ENCODE assay signal across 7 mouse cellular contexts in the genomic region with DNA sequence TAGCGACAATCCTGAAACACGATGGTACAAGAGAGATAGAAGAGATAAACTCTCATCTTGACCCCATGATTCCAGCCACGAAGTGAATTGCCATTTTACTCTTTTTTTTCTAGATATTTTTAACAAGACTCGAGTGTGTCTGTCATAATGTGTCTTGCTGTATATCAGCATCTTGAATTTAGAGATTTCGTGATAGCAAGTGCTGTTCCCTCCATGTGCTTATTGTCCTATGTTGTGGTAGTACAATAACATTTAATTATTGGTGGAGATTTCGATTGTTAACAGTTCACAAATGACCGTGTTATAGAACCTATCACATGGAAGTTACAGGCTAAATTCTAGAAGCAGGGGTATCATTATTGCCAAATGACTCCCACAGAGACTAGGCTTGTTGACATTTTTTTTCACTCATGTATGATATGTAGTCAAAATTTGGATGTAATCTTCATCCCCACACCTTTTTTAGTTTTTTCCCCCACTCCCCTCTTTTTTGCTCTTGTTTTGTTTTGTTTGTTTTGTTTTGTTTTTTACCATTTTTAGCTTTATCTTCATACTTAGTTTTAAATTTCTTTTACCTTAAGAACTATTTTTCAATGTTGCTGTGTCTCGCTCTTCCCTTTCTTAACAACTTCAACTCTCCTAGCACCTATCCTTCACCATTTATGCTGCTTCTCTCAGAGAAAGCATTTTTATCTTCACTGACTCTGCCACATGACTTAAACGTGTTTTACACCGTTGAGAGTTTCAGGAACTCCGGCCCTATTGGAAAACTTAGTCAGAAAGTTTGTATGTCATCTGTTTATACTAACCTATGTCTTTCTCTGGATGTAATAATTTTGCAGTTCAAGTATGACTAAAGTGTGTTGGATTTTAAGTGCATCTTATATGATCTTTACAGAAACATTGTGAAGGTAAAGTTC. TPM values are rescaled to one million over a fixed set of nuclear protein-coding genes. Genes with fewer than 3 reads are reported as not detected.
DNase-seq lines count a peak whose midpoint lies in the region; ATAC-seq lines count a peak whose summit lies in the region.

No protein-coding gene starts in this region.

- H3K9ac ChIP-seq in forebrain, embryonic 12.5 days, result peak overlapping the region; percentile 91
- H3K9ac ChIP-seq in limb, embryonic 13.5 days, result peak overlapping the region; percentile 93
- H3K9ac ChIP-seq in stomach, embryonic 15.5 days, result peak overlapping the region; percentile 86; the same call in 1 of the 2 replicates

- WGBS in forebrain, embryonic 12.5 days, result 42% methylated on average over 11 of the region's 11 CpGs
- WGBS in limb, embryonic 13.5 days, result 39% methylated on average over 11 of the region's 11 CpGs
- WGBS in stomach, embryonic 15.5 days, result 31% methylated on average over 11 of the region's 11 CpGs

- H3K4me1 ChIP-seq in megakaryocyte, embryonic 14.5 days, result peaks cover 45% of the 10 kb centered on the region
- peaks cover 30% of the 10 kb centered on the region for H3K4me1 ChIP-seq in forebrain, embryonic 12.5 days
- H3K4me1 ChIP-seq in limb, embryonic 13.5 days, result peaks cover 18% of the 10 kb centered on the region
- no peaks in the 10 kb centered on the region for H3K4me1 ChIP-seq in stomach, embryonic 15.5 days

- H3K4me3 ChIP-seq in megakaryocyte, embryonic 14.5 days (replicated peaks), result peak overlapping the region; percentile 99
- H3K4me3 ChIP-seq in forebrain, embryonic 12.5 days (replicated peaks), result peak overlapping the region; percentile 92
- peak overlapping the region; percentile 92 for H3K4me3 ChIP-seq in limb, embryonic 13.5 days
- H3K4me3 ChIP-seq in stomach, embryonic 15.5 days (replicated peaks), result peak overlapping the region; percentile 93

- no peaks in the 10 kb centered on the region for H3K27me3 ChIP-seq in megakaryocyte, embryonic 14.5 days (replicated peaks)
- H3K27me3 ChIP-seq in forebrain, embryonic 12.5 days, result no peaks in the 10 kb centered on the region
- no peaks in the 10 kb centered on the region for H3K27me3 ChIP-seq in limb, embryonic 13.5 days
- no peaks in the 10 kb centered on the region for H3K27me3 ChIP-seq in stomach, embryonic 15.5 days (replicated peaks)

- peaks cover 40% of the 10 kb centered on the region for H3K36me3 ChIP-seq in megakaryocyte, embryonic 14.5 days (replicated peaks; ENCODE audit: low read length)
- peaks cover 24% of the 10 kb centered on the region for H3K36me3 ChIP-seq in forebrain, embryonic 12.5 days (replicated peaks)
- H3K36me3 ChIP-seq in limb, embryonic 13.5 days, result peaks cover 18% of the 10 kb centered on the region
- H3K36me3 ChIP-seq in stomach, embryonic 15.5 days, result no peaks in the 10 kb centered on the region

- peak overlapping the region; percentile 69 for H3K4me2 ChIP-seq in forebrain, embryonic 12.5 days
- peak overlapping the region; percentile 73 for H3K4me2 ChIP-seq in limb, embryonic 13.5 days (replicated peaks)
- H3K4me2 ChIP-seq in stomach, embryonic 15.5 days, result peak overlapping the region; percentile 66

- no peaks in the 10 kb centered on the region for H3K9me3 ChIP-seq in megakaryocyte, embryonic 14.5 days
- H3K9me3 ChIP-seq in forebrain, embryonic 12.5 days, result no peaks in the 10 kb centered on the region
- H3K9me3 ChIP-seq in limb, embryonic 13.5 days, result no peaks in the 10 kb centered on the region
- H3K9me3 ChIP-seq in stomach, embryonic 15.5 days, result no peaks in the 10 kb centered on the region

- no peak for DNase-seq in retina, postnatal 1 day
- DNase-seq in cerebellum, postnatal 4 days (ENCODE audit: low spot score in 2 of 2), result no peak

- H3K27ac ChIP-seq in forebrain, embryonic 12.5 days, result no peak overlapping the region
- H3K27ac ChIP-seq in limb, embryonic 13.5 days, result no peak overlapping the region
- no peak overlapping the region for H3K27ac ChIP-seq in stomach, embryonic 15.5 days

- ATAC-seq in megakaryocyte, adult 5-6 weeks (ENCODE audit: poor library complexity, severe bottlenecking), result no peak
- ATAC-seq in forebrain, embryonic 12.5 days (ENCODE audit: low FRiP score), result no peak
- no peak for ATAC-seq in limb, embryonic 13.5 days (ENCODE audit: low FRiP score, low read depth)
- ATAC-seq in stomach, embryonic 15.5 days (ENCODE audit: insufficient read depth, low FRiP score, low read depth), result no peak

RNA-seq across cellular contexts. Expression of gene Psmc2, which starts 2.4 kb away (rescaled TPM):
- 9.0 TPM in 1 of 2 replicates, not detected in the other for polyA plus RNA-seq in megakaryocyte, embryonic 14.5 days (2012; ENCODE audit: insufficient read depth, low replicate concordance)
- 87.2 and 99.0 TPM in 2 replicates for total RNA-seq in megakaryocyte, adult 5-6 weeks (2015)
- total RNA-seq in megakaryocyte, adult 5-6 weeks (2017), result 71.2 and 76.6 TPM in 2 replicates
- polyA plus RNA-seq in forebrain, embryonic 12.5 days (2016; fragmentation: Nextera tagmentation; extraction: Ambion mirVana), result 214 and 221 TPM in 2 replicates
- polyA plus RNA-seq in limb, embryonic 13.5 days (2015; fragmentation: Nextera tagmentation; extraction: Ambion mirVana), result 192 and 201 TPM in 2 replicates
- polyA plus RNA-seq in stomach, embryonic 15.5 days (2015; fragmentation: Nextera tagmentation; extraction: Ambion mirVana), result 154 and 175 TPM in 2 replicates

RNA-seq across cellular contexts. Expression of gene Dnajc2, which starts 2.4 kb away (rescaled TPM):
- polyA plus RNA-seq in megakaryocyte, embryonic 14.5 days (2012; ENCODE audit: insufficient read depth, low replicate concordance), result 26.1 and 38.7 TPM in 2 replicates
- total RNA-seq in megakaryocyte, adult 5-6 weeks (2015), result 51.2 and 64.5 TPM in 2 replicates
- total RNA-seq in megakaryocyte, adult 5-6 weeks (2017), result 80.0 and 85.3 TPM in 2 replicates
- 94.3 and 97.1 TPM in 2 replicates for polyA plus RNA-seq in forebrain, embryonic 12.5 days (2016; fragmentation: Nextera tagmentation; extraction: Ambion mirVana)
- 67.5 and 73.5 TPM in 2 replicates for polyA plus RNA-seq in limb, embryonic 13.5 days (2015; fragmentation: Nextera tagmentation; extraction: Ambion mirVana)
- 68.9 and 74.6 TPM in 2 replicates for polyA plus RNA-seq in stomach, embryonic 15.5 days (2015; fragmentation: Nextera tagmentation; extraction: Ambion mirVana)

RNA-seq across cellular contexts. Expression of gene Pmpcb, which starts 50.5 kb away (rescaled TPM):
- polyA plus RNA-seq in megakaryocyte, embryonic 14.5 days (2012; ENCODE audit: insufficient read depth, low replicate concordance), result 10.3 and 19.0 TPM in 2 replicates
- total RNA-seq in megakaryocyte, adult 5-6 weeks (2015), result 57.5 and 62.6 TPM in 2 replicates
- 64.2 and 65.4 TPM in 2 replicates for total RNA-seq in megakaryocyte, adult 5-6 weeks (2017)
- polyA plus RNA-seq in forebrain, embryonic 12.5 days (2016; fragmentation: Nextera tagmentation; extraction: Ambion mirVana), result 88.5 and 94.9 TPM in 2 replicates
- polyA plus RNA-seq in limb, embryonic 13.5 days (2015; fragmentation: Nextera tagmentation; extraction: Ambion mirVana), result 91.5 and 94.9 TPM in 2 replicates
- polyA plus RNA-seq in stomach, embryonic 15.5 days (2015; fragmentation: Nextera tagmentation; extraction: Ambion mirVana), result 75.9 and 78.2 TPM in 2 replicates

Comparison
In these comparisons a context has a peak if more than half of its experiments do, and no peak if none do; other contexts are left out.
1. RNA of gene Psmc2, which starts 2.4 kb away (polyA plus RNA-seq): 214 to 221 TPM in forebrain, embryonic 12.5 days, 192 to 201 TPM in limb, embryonic 13.5 days and 154 to 175 TPM in stomach, embryonic 15.5 days; 9.0 TPM in megakaryocyte, embryonic 14.5 days; every median in the first group is over 10 times any median in the second.
2. Peak in every context shown above with its lines, with median percentiles within 50 percentile points of each other: H3K4me3 ChIP-seq, H3K4me2 ChIP-seq and H3K9ac ChIP-seq.